Mouse (Mus musculus) c-Kit-positive CD71-positive TER-119-negative erythroid progenitor cells, embryonic 14.5 days (primary cell): ENCODE data around the gene Sla2.
"Not testable (repeated sequence)": the region's sequence is repeated elsewhere in the genome, so short reads cannot be mapped to it uniquely, and the experiment has no call there.

Source experiments
- DNase-seq: peaks from one replicate; pipeline ENCODE4 v3.0.0-alpha.2; 2013; ENCODE audit warnings: low read depth

The Sla2 gene

DNA sequence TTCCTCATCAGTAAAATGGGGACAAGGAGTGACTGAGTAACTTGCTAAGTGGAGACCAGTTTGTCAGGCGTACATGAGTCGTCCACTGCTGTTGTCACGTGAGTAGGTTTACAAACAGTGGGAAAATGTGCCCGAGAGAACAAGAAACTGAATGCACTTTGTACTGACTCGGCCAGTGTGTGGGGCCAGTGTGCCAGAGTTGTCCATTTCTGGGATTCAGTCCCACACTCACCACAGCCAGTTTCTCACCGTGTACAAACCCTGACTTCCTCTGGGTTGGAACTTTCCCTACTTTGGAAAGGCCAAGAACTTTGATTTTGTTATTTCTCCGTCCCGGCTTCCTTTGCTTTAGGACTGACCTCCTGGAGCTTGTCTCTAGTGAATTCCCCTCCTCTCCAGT lies 18.0 kb downstream of the Sla2 start:
- no peak for DNase-seq

DNA sequence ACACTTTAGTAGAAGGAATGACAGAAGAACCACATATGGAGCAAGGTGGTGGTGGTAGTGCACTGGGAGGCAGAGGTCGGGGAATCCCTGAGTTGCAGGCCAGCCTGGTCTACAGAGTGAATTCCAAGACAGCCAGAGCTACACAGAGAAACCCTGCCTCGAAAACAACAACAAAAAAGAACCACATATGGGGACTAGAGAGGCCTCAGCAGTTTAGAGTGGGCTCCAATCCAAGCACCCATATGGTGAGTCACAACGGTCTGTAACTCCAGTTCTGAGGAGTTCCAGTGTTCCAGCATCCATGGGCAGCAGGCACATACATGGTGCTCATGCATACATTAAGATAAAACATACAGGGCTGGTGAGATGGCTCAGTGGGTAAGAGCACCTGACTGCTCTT lies 22.5 kb downstream of the Sla2 start:
- DNase-seq, result no peak

DNA sequence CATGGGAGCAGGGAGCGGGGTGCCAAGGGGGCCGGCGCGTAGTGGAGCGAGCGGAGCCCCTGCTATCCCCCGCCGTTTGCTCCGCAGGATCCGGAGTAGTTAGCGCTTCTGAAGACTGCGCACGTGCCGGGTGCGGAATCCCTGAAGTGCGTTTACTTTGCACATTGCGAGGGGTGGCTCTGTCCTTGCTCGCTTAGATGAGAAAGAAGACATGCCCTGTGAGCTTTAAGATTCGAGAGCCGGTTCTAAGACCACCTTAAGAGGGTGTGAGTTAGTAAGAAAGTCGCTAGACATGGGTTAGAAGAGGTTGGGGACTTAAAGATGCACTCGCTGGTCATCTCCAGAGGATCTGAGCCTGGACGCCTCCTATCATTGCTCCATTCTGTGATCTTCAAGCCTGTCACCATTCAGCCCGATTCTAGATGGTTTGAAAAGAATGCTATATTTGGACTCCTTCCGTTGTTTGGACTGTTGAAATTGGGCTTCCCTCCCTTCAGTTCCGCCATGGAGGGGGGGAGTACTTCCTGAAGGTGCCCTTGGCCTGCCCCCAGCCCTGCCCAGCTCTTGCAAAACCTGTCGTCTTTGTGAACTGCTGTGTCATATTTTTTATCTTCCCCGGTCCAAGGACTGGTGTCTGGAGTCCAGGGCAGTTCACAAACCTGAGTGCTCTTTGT lies 23.4 kb downstream of the Sla2 start:
- DNase-seq, result no peak

DNA sequence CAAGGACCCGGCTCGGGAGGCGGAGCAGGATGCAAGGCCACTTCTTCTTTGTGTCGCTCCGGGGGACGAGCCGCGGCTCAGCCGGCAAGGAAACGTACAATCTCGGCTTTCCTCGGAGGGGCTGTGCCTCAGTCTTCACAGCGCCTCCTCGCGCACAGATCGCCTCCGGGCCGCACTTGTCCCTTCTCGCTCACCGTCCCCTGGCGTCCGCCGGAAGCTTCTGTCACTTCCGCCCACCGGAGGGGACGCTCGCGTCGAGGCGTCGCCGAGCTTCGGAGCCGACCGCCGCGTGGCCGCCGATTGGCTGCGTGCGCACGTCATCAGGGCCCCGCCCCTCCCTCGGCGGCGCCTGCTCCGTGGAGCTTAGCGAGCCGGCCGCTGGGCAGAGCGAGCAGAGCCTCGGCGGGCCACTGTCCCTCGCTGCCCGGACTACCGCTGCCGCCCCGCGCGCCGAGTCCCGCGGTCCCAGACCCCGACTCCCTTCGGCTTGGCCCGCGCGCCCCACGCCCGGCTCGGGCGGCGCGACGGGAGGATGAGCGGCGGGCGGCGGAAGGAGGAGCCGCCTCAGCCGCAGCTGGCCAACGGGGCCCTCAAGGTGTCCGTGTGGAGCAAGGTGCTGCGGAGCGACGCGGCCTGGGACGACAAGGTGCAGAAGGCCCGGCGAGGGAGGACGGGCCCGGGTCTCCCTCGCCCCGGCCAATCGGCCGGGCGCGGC lies 24.1 kb downstream of the Sla2 start, which contains the start of gene Rab5if:
Gene Rab5if, plus strand, starts transcription at position 357 of the 715 bp plus-strand sequence.
- peak; percentile 92 for DNase-seq

DNA sequence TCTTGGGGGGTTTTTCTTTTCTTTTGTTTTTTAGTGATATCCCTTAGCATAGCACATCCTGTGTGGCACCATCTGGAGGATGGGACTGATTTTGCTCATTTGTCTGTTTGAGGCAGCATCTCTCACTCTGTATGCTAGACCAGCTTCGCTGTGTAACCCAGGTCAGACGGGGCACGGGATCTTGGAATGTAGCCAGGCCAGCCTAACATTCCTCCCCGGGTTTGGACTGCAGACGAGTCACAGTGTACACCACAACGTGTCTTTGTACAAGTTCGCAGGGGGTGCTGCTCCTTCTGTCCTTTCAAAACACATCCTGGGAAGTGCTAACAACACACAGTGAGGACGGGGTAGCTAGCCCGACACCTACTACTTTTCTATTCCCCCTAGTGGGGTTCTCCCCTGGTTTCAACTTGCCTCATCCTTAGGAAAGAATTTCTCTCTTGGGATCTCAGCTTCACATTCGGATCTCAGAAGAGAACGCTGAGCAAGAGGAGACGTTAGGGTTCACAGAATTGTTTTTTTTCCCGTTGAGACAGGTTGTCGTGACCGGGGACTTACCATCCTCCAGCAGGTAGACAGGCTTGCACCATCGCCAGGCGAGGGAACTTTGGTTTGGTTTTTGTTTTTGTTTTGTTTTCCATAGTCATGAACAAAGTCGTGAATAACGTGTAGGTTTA lies 24.8 kb downstream of the Sla2 start:
- no peak for DNase-seq

DNA sequence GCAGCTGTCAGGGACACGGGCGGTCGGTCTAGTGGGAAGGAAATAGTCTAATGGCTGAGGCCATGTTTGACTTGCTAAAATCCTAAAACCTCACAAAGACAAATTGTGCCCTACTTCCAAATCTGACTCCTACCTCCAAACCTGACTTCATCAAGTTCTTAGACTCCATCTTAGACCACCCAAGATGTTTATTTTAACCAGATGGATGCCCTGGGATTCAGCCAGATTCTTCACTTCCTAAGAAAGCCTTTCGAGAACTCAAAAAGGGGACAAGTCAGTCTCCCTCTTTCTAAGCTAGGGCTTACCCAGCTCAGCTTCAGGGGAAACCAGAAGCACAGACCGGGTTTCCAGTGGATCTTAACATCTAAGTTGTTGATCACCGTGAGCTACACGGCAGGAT lies 28.3 kb downstream of the Sla2 start:
- no peak for DNase-seq

DNA sequence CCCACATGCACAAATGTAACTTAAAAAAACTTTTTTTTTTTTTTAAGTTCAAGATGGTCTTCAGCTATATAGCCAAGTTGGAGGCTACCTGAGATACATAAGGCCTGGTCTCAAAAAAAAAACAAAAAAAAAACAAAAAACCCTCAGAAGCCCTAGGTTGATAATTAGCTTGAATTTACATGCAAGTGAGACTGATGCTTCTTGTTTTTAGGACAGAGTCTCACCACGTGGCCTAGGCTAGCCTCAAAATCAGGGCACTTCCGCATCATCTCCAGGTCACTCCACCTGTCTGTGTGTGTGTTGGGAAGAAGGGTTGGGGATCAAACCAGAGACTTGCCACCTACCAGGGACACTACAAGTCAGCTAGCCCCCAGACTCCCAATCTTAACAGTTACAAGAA lies 29.2 kb downstream of the Sla2 start, which contains the start of gene 4930518I15Rik:
Gene 4930518I15Rik, minus strand, starts transcription at position 112 of the 400 bp plus-strand sequence.
- no peak for DNase-seq

DNA sequence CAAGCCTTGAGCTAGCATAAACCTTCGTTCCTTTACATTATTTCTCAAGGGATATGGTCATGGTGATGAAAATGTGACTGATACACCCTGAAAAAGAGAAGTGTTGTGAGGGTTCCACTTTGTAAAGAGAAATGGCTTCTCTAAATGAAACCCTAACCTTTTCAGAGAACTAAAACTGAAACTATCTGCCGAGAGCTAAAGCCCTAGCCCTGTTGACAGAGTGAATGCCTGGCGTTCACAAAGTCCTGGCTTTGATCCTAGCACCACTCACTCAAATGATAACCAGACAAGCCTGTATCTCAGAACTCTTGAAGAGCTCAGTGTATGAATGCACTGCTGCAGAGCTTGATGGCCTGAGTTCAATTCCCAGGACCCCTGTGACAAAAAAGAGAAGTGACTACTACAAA lies 29.6 kb downstream of the Sla2 start:
- DNase-seq, result no peak

DNA sequence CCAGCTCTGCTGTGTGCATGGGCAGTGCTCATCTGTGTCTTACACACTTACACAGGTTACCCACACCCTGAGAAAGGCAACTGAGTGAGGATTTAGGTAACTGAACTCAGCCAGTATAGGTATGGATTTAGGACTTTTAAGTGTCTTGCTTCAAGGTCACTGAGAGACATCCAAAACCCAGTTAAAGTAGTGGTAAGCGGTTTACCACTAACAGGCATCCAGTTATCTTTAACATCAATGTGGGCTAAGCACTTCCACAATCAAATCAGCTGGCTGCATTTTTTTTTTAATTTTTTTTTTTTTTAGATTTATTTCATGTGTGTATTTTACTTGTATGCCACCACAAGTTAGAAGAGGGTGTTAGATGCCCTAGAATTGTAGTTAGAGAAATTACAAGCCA lies 30.7 kb downstream of the Sla2 start:
- DNase-seq, result no peak

DNA sequence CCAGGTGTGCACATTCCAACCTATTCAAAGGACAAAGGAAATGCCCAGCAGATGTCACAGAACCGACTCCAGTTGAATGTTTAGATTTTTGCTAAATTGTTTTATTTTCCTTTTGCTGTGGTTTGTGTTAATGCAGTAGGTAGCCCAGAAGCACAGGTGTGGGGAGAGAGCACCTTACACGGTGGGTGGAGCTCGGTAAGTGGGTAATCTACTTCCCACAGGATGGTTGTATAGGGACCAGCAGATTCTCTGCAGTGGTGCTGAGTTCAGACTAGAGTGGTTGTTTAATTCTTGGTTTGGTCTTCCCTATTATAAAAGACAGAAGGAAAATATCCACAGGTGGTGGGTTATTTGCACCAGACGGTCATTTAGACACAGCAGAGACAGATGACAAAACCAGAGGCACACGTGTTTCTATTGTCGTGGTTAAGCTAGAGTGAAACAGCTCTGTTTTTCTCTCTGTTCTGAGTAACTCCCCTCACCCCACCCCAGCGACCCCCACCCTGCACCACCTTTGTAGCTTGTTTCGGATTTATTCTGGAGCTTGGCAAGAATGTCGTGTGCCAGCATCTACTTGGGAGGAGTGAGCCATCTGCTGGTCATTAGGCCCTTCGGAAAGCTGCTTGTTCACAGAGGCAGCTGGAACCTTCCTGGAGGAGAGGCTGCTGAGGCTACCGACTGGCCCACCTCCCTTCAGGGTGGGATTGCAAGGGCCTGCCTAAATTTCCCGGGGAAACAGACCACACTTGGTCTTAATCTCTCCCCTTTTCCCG lies 32.8 kb downstream of the Sla2 start:
- DNase-seq, result not testable (repeated sequence)

DNA sequence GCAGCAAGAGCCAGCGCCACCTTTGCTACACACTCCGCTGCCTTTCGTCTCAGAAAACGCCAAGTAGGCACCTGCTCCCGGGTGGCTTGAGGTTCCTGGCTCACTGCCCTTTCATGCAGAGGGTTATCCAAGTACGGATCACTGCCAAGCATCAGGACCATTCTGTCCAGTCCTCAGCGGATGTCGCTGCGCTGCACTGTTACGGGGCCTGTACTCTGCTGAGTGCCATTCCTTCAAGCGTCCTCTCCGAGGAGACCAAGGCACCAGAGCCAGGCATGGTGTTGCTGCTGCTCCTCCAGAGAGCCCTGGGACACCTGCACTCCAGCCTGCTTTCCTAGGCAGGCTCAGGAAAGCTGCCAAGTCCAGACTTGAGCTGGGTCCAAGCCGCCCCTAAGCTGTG lies 33.4 kb downstream of the Sla2 start:
- DNase-seq, result not testable (repeated sequence)

DNA sequence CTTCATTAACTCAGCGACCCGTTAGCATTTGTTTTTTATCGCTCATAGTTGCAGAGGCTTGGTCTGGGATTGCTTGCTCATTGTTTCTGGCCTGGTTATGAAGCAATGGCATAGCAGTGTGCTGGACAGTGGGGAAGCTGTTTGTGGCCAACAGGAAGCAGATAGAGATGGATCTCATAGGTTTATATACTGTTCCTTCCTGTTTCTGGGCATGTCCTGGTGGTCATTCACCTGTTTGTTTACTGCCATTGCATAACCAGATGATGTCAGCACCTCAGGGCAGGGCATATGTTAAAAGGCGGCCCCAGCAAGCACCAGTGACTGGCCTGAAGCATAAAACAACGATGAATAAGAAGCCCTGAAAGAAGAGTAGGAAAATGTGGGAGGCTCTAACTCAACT lies 36.5 kb downstream of the Sla2 start:
- no peak for DNase-seq

DNA sequence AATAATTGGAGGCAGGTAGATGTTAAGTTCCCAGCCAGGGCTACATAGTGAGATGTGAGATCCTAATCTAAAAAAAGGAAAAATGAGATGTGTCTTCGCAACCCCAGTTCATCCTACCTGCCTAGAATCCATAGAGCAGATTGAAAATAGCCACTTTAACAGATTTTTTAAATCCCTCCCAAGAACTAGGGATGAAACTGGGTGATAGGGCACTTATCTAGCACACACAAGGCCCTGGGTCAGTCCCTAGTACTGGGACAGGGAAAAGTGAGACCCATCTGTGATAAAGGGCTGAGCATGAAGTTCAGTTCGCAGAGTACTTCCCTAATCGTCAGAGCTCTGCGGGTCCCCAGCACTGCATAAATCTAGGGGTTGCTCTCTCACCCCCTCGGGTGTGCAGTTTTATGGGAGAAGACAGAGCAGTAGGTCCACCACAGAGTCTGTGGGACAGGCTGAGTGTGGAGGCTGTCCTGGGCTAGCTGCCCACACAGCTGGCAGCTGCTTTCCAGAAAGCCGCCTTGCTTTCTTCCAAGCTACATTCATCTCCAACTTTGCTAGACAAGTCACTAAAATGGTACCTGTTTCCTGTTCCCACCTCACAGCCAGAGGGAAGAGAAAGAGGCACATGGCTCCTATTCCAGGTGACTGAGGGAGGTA lies 38.3 kb downstream of the Sla2 start:
- no peak for DNase-seq

DNA sequence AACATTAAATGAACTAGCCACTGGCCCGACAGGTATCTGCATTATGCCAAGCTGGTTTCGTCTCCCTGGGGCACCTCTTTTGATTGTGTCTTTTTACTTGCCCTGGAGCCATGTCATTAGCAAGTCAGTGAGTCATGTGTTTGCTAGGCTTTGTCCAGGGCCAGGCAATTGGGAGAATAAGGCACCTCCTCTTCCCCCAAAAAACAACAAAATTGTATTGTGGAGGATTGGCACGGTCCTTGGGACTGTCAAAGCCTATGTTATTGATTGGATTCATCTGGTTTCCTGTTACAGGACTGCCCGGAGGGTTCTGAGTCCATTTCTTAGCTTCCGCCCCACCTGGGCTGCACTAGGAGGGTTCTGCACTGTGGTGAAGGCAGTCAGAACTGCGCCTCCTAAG lies 39.3 kb downstream of the Sla2 start:
- no peak for DNase-seq

DNA sequence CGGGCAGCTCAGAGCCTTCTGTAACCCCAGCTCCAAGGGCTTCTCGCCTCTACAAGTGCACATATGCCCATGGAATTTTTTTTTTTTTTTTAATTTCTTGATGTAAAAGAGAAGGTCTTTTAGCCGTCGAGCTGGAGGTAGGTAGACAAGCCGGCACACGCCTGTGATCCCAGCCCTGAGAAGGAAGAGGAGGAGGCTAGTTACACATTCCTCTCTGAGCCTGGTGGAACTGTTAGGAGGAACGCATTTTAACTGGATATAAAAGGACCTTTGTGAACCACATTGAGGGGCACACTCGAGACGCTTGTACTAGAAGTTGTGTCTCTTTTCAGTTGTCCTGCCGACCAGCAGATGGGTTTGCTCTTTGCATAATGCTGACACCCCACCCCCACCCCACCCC lies 42.3 kb downstream of the Sla2 start:
- no peak for DNase-seq

DNA sequence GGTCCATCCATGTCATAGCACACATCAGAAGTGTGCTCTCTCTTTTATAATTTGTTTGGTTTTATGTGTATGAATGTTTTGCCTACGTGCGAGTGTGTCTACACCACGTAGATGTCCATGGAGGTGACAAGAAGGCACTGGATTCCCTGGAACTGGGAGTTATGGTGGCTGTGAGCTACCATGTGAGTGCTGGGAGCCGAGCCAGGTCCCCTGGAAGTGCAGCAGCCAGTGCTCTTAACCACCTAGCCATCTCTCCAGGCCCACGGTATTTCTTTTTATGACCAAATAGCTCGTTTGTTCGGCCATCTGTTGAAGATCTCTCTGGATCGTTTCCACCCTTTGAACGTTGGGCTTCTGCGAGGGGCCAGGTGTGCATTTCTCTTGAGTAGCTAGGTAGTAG lies 43.7 kb downstream of the Sla2 start:
- no peak for DNase-seq

DNA sequence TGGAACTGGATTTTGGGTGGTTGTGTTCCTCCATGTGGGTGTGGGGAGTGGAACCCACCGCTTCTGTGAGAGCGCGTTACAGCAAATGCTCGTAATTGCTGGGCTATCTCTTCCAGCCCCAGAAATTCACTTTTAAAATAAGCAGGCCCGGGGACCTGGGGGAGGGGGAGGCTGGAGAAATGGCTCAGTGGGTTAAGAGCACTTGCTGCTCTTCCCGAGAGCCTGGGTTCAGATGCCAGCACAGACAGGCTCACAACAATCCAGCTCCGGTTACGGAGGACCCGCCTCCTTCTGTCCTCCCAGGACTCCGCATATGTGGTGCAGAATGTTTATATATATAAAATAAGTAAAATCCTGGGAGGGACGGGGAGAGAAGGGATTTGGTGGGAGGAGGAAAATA lies 44.3 kb downstream of the Sla2 start:
- no peak for DNase-seq

DNA sequence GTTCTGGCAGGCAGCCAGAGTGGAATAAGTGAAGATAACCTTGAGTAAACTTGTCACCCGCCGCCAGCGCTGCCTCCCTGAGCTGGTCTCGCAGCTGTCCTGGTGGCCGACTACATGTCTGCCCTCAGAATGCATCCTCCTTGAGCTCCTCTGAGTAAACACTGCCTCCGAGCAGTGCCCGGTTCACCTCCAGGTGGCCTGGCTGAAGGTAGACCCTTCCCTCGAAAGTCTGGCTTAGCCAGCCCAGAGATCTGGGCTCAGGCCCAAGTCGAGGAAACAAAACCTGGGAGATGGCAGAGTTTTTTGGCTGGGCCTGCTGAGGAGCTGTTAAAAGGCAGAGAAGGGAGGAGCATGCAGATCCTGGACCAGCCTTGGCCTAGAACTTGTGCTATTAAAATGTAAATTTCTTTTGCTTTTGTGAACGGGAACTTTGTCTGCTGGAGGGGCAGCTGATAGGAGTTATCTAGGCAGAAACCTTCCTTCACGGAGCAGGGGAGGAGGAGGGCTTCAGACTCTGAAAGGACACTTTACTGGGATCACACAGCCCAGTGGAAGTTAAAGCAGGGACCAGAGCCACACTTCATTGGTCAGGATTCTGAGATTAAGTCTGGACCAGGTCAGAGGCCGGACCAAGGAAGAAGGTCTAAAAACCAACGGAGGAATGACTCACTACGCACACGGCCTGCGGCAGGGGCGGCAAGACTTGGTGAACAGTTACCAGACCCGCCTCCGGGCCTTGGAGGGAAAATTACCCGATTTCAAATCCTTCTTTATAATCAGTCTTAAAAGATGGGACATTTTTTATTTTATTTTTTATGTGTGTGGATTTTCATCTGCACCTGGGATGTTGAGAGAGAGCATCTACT lies 44.9 kb downstream of the Sla2 start:
- DNase-seq, result no peak

DNA sequence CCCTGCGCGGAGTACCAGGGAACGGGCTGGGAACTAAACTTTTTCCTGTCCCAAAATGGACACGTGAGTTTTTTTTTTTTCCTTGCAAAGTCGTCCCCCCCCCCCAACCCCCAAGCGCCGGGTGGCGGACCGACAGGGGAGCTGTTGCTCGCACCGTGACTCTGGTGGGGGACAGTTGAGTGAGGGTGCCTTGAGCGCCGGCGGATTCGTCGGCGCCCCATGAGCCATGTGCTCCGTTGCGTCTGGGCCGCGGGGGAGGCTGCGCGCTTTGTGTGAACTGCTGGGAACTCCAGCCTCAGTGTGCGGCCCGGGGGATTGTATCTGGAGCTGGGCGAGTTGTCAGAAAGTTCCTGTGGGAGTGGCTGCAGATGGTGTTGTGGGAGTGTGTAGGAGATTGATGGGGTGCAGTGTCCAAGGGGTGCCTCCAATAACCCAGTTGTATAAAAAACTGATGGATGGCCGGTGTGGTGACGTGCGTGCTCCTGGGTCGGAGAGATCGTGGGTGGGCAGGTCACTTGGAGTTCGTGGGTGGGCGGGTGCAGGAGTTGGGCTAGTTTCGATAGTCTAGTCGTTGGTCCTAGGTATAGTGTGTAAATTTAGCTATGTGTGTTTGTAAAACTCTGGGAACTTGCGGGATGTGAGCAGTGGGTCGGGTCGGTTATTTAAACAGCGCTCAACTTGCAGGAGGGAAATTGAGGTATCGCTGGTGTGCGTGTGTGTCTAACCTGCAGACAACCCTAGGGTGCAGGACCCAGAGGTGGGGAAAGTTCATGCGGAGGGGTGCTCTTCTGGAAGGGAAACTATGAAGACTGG lies 45.8 kb downstream of the Sla2 start:
- DNase-seq, result no peak
